Mouse (Mus musculus) limb, embryonic 10.5 days (tissue): ENCODE measurements around the gene Lims1. TPM values are rescaled to one million over a fixed set of nuclear protein-coding genes. Genes with fewer than 3 reads are reported as not detected.

Experiments
- DNase-seq: peaks from one replicate; pipeline ENCODE4 v3.0.0-alpha.2; 2017; ENCODE audit warnings: low spot score
- H3K27ac ChIP-seq: fragments of 300-500 bp; sonication (generic); 2 replicates; pipeline ENCODE4 v1.5.1; 2016; ENCODE audit warnings: mild to moderate bottlenecking
- H3K27me3 ChIP-seq: fragments of 300-500 bp; sonication (generic); 2 replicates; pipeline ENCODE4 v1.6.1; 2016; ENCODE audit warnings: low read depth, mild to moderate bottlenecking; ENCODE audit not compliant: poor library complexity, severe bottlenecking
- H3K36me3 ChIP-seq: fragments of 300-500 bp; sonication (generic); 2 replicates; pipeline ENCODE4 v1.6.1; 2016; ENCODE audit warnings: mild to moderate bottlenecking, moderate library complexity
- H3K4me1 ChIP-seq: fragments of 300-500 bp; sonication (generic); 2 replicates; pipeline ENCODE4 v1.6.1; 2016
- H3K4me3 ChIP-seq: fragments of 300-500 bp; sonication (generic); 2 replicates; pipeline ENCODE4 v1.5.1; 2016; ENCODE audit warnings: mild to moderate bottlenecking, moderate library complexity
- H3K9me3 ChIP-seq: fragments of 300-500 bp; sonication (generic); replicated peaks from 2 replicates; pipeline ENCODE4 v1.6.1; 2016; ENCODE audit warnings: mild to moderate bottlenecking
- WGBS: fragments of 180-500 bp; shearing (Covaris S2); methylation state at CpG from one replicate; pipeline ENCODE4 v1.1.7; 2016; 5-methylcytosine and 5-hydroxymethylcytosine counted together
- polyA plus RNA-seq: library from polyadenylated mRNA; unstranded; fragments of >200 nt; fragmentation: Nextera tagmentation; extraction: Ambion mirVana; gene quantifications from 2 replicates; pipeline ENCODE4 v1.2.1, GENCODE M21; 2016

Gene Lims1
- polyA plus RNA-seq, 1 experiment from 2014 or later, result 105 TPM

DNA sequence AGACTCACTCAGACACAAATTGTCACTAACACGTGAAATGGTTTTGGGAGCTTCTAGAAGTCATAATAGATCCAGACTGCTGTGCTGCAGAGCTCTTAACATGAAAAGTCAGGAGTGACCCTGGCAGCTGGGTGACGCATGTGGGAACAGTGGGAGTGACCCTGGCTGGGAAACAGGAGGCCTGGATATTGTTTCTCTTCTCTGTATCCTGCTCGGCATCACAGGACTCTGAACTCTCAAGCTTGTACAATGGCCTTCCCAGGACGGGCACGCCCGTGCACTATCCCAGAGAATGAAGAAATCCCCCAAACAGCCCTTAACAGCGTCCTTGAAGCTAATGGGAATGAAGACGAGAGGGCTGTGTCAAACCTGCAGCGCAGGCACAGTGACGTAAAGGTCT is 70.9 kb downstream of the Lims1 start:
- H3K27me3 ChIP-seq, result no peaks in the 10 kb centered on the region
- no peak for DNase-seq
- no peak overlapping the region for H3K4me3 ChIP-seq
- H3K36me3 ChIP-seq, result peaks cover 4% of the 10 kb centered on the region
- no peaks in the 10 kb centered on the region for H3K9me3 ChIP-seq
- H3K27ac ChIP-seq, result 0 out of 2 replicates have a peak overlapping the region, but pooled peaks have one; percentile 30
- H3K4me1 ChIP-seq, result no peaks in the 10 kb centered on the region
- WGBS, result 79% methylated on average over 10 of the region's 10 CpGs

DNA sequence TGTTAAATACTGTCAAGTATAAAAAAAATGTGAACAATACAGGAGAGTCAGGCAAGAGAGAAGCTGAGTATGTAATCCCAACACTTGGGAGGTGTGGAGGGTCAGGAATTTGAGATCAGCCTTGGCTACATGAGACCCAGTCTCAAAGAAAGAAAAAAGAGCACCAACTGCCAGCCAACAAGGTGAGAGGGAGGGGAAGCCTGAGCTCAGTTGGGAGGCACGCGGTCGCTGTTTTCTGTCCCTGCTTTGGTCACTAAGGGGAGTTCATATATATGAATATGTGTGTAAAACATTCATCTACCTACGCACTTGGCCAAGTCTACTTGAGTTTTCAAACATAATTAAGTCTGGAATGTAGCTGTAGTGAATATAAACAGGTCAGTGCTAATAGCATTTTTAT is 72.0 kb downstream of the Lims1 start:
- Histone ChIP-seq H3K4me1 (no peaks in the 10 kb centered on the region), H3K4me3 (no peak overlapping the region), H3K27ac (no peak overlapping the region), H3K27me3 (no peaks in the 10 kb centered on the region), H3K36me3 (peaks cover 7% of the 10 kb centered on the region), H3K9me3 (no peaks in the 10 kb centered on the region)
- DNase-seq, result no peak
- WGBS, result 93% methylated on average over 4 of the region's 4 CpGs

DNA sequence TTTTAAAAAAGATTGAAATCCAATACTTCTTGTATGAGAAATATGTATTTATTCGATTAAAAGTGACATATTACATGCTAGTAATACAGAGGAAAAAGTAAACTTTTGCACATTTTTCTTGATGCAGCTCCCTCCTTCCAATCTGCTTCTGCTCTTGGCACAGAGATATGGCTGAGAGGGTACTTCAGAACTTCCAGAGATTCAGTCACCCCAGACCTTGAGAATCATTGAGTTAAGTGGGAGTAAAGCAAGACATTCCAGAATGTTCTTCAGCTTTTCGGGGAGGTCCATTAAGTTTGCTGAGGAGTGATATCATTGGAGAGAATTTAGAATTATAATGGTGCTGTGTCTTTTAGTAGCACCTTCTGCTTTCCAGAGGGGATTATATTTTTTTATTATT is 72.5 kb downstream of the Lims1 start:
- H3K9me3 ChIP-seq, result no peaks in the 10 kb centered on the region
- peaks cover 7% of the 10 kb centered on the region for H3K36me3 ChIP-seq
- no peak overlapping the region for H3K4me3 ChIP-seq
- no peaks in the 10 kb centered on the region for H3K4me1 ChIP-seq
- no peaks in the 10 kb centered on the region for H3K27me3 ChIP-seq
- 94% methylated on average over 2 of the region's 2 CpGs for WGBS
- no peak overlapping the region for H3K27ac ChIP-seq
- no peak for DNase-seq

DNA sequence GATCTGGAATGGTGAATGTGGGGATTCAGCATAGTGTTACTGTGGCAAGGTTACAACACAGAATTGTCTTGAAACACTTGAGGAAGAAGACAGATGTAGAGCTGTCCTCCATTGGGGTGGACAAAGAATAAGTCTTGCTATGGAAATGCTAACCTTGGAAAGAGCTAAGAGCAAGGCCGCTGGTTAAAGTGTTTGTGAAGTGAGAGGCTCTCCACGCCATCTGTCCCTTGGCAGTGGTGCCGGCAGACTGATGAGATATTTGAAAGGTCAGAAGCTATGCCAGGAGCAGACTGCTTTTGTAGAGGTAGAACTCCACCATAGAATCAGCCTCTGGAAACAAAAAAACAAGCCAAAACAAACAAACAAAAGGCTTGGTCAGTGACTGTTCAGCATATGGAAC is 73.3 kb downstream of the Lims1 start:
- Histone ChIP-seq H3K36me3 (peaks cover 15% of the 10 kb centered on the region), H3K27me3 (no peaks in the 10 kb centered on the region), H3K27ac (no peak overlapping the region), H3K4me1 (no peaks in the 10 kb centered on the region), H3K4me3 (no peak overlapping the region), H3K9me3 (no peaks in the 10 kb centered on the region)
- DNase-seq, result no peak
- WGBS, result 84% methylated on average over 3 of the region's 3 CpGs

DNA sequence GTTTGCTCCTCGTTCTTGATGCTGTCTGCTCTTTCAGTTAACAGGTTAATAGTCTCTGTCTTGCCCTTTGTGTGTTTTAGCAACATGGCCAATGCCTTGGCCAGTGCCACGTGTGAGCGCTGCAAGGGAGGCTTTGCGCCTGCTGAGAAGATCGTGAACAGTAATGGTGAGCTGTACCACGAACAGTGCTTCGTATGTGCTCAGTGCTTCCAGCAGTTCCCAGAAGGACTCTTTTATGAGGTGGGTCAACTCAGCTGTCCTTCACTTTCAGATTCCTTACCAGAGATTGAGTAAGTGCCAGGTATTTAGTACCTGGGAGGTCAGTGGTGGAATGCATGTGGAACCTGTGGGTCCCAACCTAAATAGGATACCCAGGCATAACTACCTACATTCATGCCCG is 75.7 kb downstream of the Lims1 start:
- Histone ChIP-seq H3K27me3 (no peaks in the 10 kb centered on the region), H3K4me1 (no peaks in the 10 kb centered on the region), H3K4me3 (no peak overlapping the region), H3K9me3 (no peaks in the 10 kb centered on the region), H3K27ac (no peak overlapping the region), H3K36me3 (peaks cover 25% of the 10 kb centered on the region)
- DNase-seq, result no peak
- WGBS, result 91% methylated on average over 8 of the region's 8 CpGs

DNA sequence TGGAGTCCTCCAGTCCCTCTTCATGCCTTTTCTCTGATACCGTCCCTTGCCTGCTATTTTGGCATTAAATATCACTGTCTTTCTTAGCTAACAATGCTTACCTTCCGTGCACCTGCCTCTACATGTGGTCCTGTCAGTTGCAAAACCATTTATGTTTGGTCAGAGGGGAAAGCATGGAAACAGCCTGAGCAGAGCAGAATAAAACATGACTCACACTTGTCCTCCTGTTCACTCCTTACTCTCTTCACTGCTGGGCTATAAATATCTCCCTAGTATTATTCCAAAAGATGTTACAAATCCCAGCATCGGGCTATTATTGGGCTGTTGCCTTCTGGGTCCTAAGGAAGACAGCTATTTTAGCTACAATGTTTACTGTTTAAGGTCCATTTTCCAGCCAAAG is 78.6 kb downstream of the Lims1 start:
- H3K4me3 ChIP-seq, result no peak overlapping the region
- no peak for DNase-seq
- H3K27me3 ChIP-seq, result no peaks in the 10 kb centered on the region
- 95% methylated on average over 3 of the region's 3 CpGs for WGBS
- peaks cover 34% of the 10 kb centered on the region for H3K36me3 ChIP-seq
- no peak overlapping the region for H3K27ac ChIP-seq
- no peaks in the 10 kb centered on the region for H3K4me1 ChIP-seq
- no peaks in the 10 kb centered on the region for H3K9me3 ChIP-seq

DNA sequence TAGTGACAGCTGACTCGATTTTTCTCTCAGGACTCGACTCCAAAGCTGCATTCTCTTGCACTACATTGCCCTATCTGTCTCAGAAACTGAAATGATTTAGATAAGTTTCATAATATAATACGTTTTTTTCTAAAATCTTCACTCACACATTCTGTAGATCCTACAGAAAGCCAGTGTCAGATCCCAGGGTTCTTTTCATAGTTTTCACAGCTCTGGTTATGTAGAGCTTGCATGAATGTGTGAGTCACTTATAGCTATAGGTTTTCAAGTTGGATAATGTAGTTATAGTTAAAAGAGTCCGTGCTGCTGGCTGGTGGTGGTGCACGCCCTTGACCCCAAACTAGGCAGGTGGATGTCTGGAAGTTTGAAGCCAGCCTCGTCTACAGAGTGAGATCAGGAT is 81.4 kb downstream of the Lims1 start:
- H3K9me3 ChIP-seq, result no peaks in the 10 kb centered on the region
- H3K27me3 ChIP-seq, result no peaks in the 10 kb centered on the region
- DNase-seq, result no peak
- no peak overlapping the region for H3K4me3 ChIP-seq
- 85% methylated on average over 6 of the region's 6 CpGs for WGBS
- H3K27ac ChIP-seq, result no peak overlapping the region
- H3K4me1 ChIP-seq, result no peaks in the 10 kb centered on the region
- peaks cover 44% of the 10 kb centered on the region for H3K36me3 ChIP-seq

DNA sequence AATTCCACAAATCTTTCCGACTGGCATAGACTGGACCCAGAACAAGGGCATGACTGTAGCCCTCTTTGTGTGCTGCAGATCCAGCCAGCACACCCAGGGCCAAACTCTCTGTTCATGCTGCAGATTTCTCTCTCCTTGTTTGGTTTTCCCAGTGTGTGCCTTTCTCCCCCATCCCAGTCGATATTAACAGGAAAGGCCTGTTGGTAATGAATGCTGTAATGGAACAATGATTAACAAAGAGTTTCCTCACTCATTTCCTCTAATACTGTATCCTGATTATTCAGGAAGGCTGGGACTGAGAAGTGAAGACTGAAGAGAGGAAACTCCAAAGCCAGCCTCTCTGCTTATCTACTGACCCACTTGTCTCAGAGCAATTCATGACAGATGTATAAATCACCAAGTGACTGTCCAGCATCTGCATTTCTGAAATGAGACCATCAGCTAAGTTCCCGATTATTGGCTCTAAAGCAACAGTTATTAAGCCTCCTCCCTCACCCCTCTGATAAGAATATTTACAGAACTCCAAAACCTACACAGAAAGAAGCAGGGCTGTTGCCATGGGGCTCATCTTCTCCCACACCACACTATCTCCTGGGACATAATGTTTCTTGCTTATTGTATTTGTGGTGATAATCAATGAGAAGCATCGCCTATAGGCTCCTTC is 82.2 kb downstream of the Lims1 start:
- H3K36me3 ChIP-seq, result peaks cover 52% of the 10 kb centered on the region

DNA sequence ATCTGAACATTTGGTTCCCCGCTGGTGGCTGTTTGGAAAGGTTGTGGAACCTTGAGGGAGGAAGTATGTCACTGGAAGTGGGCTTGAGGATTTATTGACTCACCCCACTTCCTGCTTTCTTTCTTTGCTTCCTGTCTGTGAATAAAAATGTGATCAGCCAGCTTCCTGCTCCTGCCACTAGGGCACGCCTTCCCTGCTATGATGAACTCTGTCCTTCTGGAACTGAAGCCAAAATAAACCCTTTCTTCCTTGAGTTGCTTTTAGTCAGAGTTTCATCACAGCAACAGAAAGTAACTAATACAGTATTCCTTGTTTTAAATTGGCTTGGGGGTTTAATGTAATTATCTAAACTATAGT is 82.7 kb downstream of the Lims1 start:
- DNase-seq, result no peak
- 79% methylated on average over 2 of the region's 2 CpGs for WGBS
- H3K27ac ChIP-seq, result no peak overlapping the region

More for the DNA sequence above, 82.2 kb downstream of the Lims1 start:
- 86% methylated on average over 4 of the region's 4 CpGs for WGBS
- Histone ChIP-seq H3K9me3 (no peaks in the 10 kb centered on the region), H3K4me3 (no peak overlapping the region), H3K27ac (no peak overlapping the region), H3K27me3 (no peaks in the 10 kb centered on the region), H3K4me1 (no peaks in the 10 kb centered on the region)
- no peak for DNase-seq

DNA sequence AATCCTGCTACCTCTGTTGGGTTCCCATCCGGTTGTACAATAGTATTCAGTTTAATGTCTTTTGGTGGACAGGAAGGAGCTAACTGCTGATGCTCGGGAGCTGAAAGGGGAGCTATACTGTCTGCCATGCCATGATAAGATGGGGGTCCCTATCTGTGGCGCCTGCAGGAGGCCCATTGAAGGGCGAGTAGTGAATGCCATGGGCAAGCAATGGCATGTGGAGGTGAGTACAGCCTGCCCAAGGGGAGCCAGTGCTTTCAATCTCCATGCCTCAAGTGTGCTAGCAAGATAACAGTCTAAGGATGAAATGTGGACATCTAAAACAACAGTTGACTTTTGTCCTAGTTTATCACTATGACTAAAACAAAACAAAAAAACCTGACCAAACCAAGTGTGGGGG is 89.1 kb downstream of the Lims1 start:
- Histone ChIP-seq H3K4me3 (no peak overlapping the region), H3K27me3 (no peaks in the 10 kb centered on the region), H3K9me3 (no peaks in the 10 kb centered on the region), H3K36me3 (peaks cover 87% of the 10 kb centered on the region), H3K27ac (no peak overlapping the region), H3K4me1 (no peaks in the 10 kb centered on the region)
- 90% methylated on average over 4 of the region's 4 CpGs for WGBS
- DNase-seq, result no peak

More for the DNA sequence above, 82.7 kb downstream of the Lims1 start:
- Histone ChIP-seq H3K4me1 (no peaks in the 10 kb centered on the region), H3K36me3 (peaks cover 54% of the 10 kb centered on the region), H3K9me3 (no peaks in the 10 kb centered on the region), H3K27me3 (no peaks in the 10 kb centered on the region), H3K4me3 (no peak overlapping the region)

DNA sequence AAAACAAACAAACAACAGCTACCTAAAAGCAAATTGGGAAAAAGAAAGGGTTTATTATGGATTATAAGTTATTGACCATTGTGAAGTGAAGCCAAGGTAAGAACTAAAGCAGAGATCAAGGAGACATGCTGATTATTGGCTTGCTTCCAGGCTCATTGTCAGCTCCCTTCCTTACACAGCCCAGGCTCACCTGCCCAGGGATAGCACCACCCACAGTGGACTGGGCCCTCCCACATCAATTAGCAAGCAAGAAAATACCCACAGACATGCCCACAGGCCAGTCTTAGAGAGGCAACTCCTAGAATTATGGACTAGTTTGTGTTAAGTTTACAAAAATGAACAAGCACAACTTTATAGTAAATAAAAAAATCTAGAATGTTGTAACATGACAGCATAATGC is 89.6 kb downstream of the Lims1 start:
- no peak overlapping the region for H3K27ac ChIP-seq
- no peaks in the 10 kb centered on the region for H3K9me3 ChIP-seq
- H3K4me3 ChIP-seq, result no peak overlapping the region
- no peak for DNase-seq
- peaks cover 90% of the 10 kb centered on the region for H3K36me3 ChIP-seq
- no peaks in the 10 kb centered on the region for H3K27me3 ChIP-seq
- H3K4me1 ChIP-seq, result no peaks in the 10 kb centered on the region

DNA sequence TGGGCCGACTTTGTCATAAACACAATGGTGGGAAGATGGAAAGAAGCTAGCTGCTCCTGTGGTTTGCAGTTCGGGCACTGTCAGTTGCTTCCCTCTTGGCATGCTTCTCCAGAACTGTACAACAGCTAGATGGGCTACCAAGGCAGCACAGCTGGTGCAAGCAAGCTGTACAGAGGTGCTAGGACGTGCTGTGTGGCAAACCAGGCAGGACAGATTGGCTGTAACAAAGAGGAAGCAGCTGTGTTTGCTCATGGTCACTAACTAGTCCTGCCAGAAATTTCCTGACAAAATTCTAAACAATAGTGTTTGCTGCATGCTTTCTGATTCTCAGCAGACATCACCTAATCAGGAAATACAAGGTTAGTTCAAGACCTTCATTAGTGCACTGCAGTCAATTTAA is 93.4 kb downstream of the Lims1 start:
- no peak overlapping the region for H3K27ac ChIP-seq
- H3K36me3 ChIP-seq, result peaks cover 82% of the 10 kb centered on the region
- no peaks in the 10 kb centered on the region for H3K27me3 ChIP-seq
- no peaks in the 10 kb centered on the region for H3K9me3 ChIP-seq
- WGBS, result 89% methylated on average over 3 of the region's 3 CpGs
- no peaks in the 10 kb centered on the region for H3K4me1 ChIP-seq
- H3K4me3 ChIP-seq, result no peak overlapping the region
- DNase-seq, result no peak

DNA sequence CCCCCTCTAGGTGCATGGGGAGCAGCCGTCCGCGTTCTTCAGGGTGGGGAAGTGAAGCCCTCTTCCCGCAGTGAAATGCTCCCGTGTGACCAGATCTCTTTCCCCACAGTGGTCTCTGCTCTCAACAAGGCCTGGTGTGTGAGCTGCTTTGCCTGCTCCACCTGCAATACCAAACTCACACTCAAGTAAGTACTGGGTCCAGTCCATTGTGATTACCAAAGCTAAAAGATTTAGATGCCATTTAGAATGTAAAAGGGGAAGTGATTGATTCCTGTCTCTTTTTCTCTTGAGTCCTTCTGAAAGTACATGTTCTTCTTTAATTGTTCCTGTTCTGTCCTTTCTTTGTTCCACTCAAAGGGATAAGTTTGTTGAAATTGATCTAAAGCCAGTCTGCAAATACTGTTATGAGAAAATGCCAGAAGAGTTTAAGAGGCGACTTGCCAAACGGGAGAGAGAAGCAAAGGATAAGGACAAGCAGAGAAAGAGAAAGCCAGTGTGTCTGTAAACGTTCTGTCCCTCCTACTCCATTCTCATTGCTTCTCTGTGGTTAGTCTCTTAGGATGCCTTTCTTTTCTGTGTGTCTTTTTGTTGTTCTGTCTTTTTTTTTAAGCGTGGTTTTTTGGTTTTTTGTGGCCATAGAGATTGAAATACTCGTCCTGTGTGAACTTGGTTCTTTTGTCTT is 95.2 kb downstream of the Lims1 start:
- no peaks in the 10 kb centered on the region for H3K27me3 ChIP-seq
- H3K4me1 ChIP-seq, result no peaks in the 10 kb centered on the region
- H3K36me3 ChIP-seq, result peaks cover 79% of the 10 kb centered on the region
- WGBS, result 89% methylated on average over 10 of the region's 10 CpGs
- no peak overlapping the region for H3K27ac ChIP-seq
- DNase-seq, result no peak
- no peak overlapping the region for H3K4me3 ChIP-seq
- H3K9me3 ChIP-seq, result no peaks in the 10 kb centered on the region

DNA sequence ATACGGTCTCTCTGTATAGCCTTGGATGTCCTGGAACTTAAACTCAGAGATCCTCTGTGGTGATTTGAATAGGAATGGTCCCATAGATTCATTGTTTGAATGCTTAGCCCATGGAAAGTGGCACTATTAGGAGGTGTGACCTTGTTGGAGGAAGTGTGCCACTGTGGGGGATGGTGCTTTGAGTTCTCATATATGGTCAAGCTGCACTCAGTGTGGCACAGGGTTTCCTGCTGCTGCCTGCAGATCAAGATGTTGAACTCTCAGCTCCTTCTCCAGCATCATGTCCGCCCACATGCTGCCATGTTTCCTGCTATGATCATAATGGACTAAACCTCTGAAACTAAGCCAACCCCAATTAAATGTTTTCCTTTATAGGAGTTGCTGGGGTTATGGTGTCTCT is 104.7 kb downstream of the Lims1 start:
- Histone ChIP-seq H3K36me3 (peaks cover 21% of the 10 kb centered on the region), H3K27ac (no peak overlapping the region), H3K27me3 (no peaks in the 10 kb centered on the region), H3K4me3 (no peak overlapping the region), H3K4me1 (no peaks in the 10 kb centered on the region), H3K9me3 (no peaks in the 10 kb centered on the region)
- DNase-seq, result no peak
- 94% methylated on average over 2 of the region's 2 CpGs for WGBS
